Mouse (Mus musculus) hindbrain, embryonic 15.5 days (tissue): ENCODE data around the gene Slc9c1. TPM values are rescaled to one million over a fixed set of nuclear protein-coding genes. Genes with fewer than 3 reads are reported as not detected.

Source experiments
- ATAC-seq: fragments of 200-750 bp; cut with Nextera tagmentation; 2 replicates; pipeline ENCODE4 v1.8.0; 2017; ENCODE audit warnings: low read depth, moderate number of reproducible peaks, moderate TSS enrichment; ENCODE audit not compliant: low FRiP score
- H3K27ac ChIP-seq: fragments of 300-500 bp; sonication (generic); replicated peaks from 2 replicates; pipeline ENCODE4 v1.5.1; 2015; ENCODE audit warnings: mild to moderate bottlenecking, inconsistent platforms
- H3K27me3 ChIP-seq: fragments of 300-500 bp; sonication (generic); 2 replicates; pipeline ENCODE4 v1.6.1; 2015; ENCODE audit warnings: control low read depth, inconsistent platforms
- H3K36me3 ChIP-seq: fragments of 300-500 bp; sonication (generic); 2 replicates; pipeline ENCODE4 v1.6.1; 2015; ENCODE audit warnings: control low read depth, inconsistent platforms
- H3K4me1 ChIP-seq: fragments of 300-500 bp; sonication (generic); replicated peaks from 2 replicates; pipeline ENCODE4 v1.6.1; 2015; ENCODE audit warnings: control low read depth, inconsistent platforms
- H3K4me2 ChIP-seq: fragments of 300-500 bp; sonication (generic); 2 replicates; pipeline ENCODE4 v1.6.1; 2015; ENCODE audit warnings: moderate library complexity, mild to moderate bottlenecking, inconsistent platforms
- H3K4me3 ChIP-seq: fragments of 300-500 bp; sonication (generic); 2 replicates; pipeline ENCODE4 v1.5.1; 2015; ENCODE audit warnings: mild to moderate bottlenecking, inconsistent platforms
- H3K9ac ChIP-seq: fragments of 300-500 bp; sonication (generic); 2 replicates; pipeline ENCODE4 v1.6.1; 2015; ENCODE audit warnings: inconsistent platforms
- H3K9me3 ChIP-seq: fragments of 300-500 bp; sonication (generic); 2 replicates; pipeline ENCODE4 v1.6.1; 2016; ENCODE audit warnings: control low read depth, inconsistent platforms
- WGBS: fragments of 180-500 bp; shearing (Covaris S2); methylation state at CpG from one replicate; pipeline ENCODE4 v1.1.7; 2015; 5-methylcytosine and 5-hydroxymethylcytosine counted together
- polyA plus RNA-seq: library from polyadenylated mRNA; unstranded; fragments of >200 nt; fragmentation: Nextera tagmentation; extraction: Ambion mirVana; gene quantifications from 2 replicates; pipeline ENCODE4 v1.2.1, GENCODE M21; 2015

The Slc9c1 gene
- polyA plus RNA-seq, 1 experiment from 2014 or later = not detected

- Histone ChIP-seq H3K27me3 (no peaks in the 10 kb centered on the region), H3K9ac (no peak overlapping the region), H3K9me3 (no peaks in the 10 kb centered on the region), H3K4me3 (no peak overlapping the region), H3K27ac (no peak overlapping the region), H3K4me2 (no peak overlapping the region), H3K36me3 (no peaks in the 10 kb centered on the region), H3K4me1 (no peaks in the 10 kb centered on the region)
- ATAC-seq = 0 out of 2 replicates have a peak, but pooled peaks have one; percentile 27
- 77% methylated on average over 8 of the region's 8 CpGs for WGBS
These were observed 94.5 kb downstream of the Slc9c1 start for GRCm38 (mm10) chr16:45629497-45630105.

- WGBS = 58% methylated on average over 5 of the region's 5 CpGs
- Histone ChIP-seq H3K4me2 (no peak overlapping the region), H3K36me3 (no peaks in the 10 kb centered on the region), H3K4me3 (no peak overlapping the region), H3K27ac (no peak overlapping the region), H3K9ac (no peak overlapping the region), H3K27me3 (no peaks in the 10 kb centered on the region), H3K9me3 (no peaks in the 10 kb centered on the region), H3K4me1 (no peaks in the 10 kb centered on the region)
- ATAC-seq = peak; percentile 85
These were observed 95.3 kb downstream of the Slc9c1 start for GRCm38 (mm10) chr16:45630347-45630960.

- 83% methylated on average over 4 of the region's 4 CpGs for WGBS
- H3K36me3 ChIP-seq = no peaks in the 10 kb centered on the region
- no peak for ATAC-seq
- no peak overlapping the region for H3K4me2 ChIP-seq
- no peak overlapping the region for H3K27ac ChIP-seq
- no peak overlapping the region for H3K9ac ChIP-seq
- H3K27me3 ChIP-seq = no peaks in the 10 kb centered on the region
- no peaks in the 10 kb centered on the region for H3K9me3 ChIP-seq
- H3K4me1 ChIP-seq = no peaks in the 10 kb centered on the region
- no peak overlapping the region for H3K4me3 ChIP-seq
These were observed 97.3 kb downstream of the Slc9c1 start for GRCm38 (mm10) chr16:45632420-45632819.

GRCm38 (mm10) chr16:45635826-45636225 is 100.7 kb downstream of the Slc9c1 start:
- 89% methylated on average over 2 of the region's 2 CpGs for WGBS
- Histone ChIP-seq H3K4me2 (no peak overlapping the region), H3K9me3 (no peaks in the 10 kb centered on the region), H3K4me3 (no peak overlapping the region), H3K4me1 (no peaks in the 10 kb centered on the region), H3K27me3 (no peaks in the 10 kb centered on the region), H3K36me3 (no peaks in the 10 kb centered on the region), H3K27ac (no peak overlapping the region), H3K9ac (no peak overlapping the region)
- ATAC-seq = no peak

- no peak overlapping the region for H3K27ac ChIP-seq
- no peak overlapping the region for H3K9ac ChIP-seq
- H3K36me3 ChIP-seq = no peaks in the 10 kb centered on the region
- H3K4me1 ChIP-seq = no peaks in the 10 kb centered on the region
- no peak overlapping the region for H3K4me3 ChIP-seq
- no peaks in the 10 kb centered on the region for H3K9me3 ChIP-seq
- no peak for ATAC-seq
- no peak overlapping the region for H3K4me2 ChIP-seq
- WGBS = 85% methylated on average over 10 of the region's 10 CpGs
- H3K27me3 ChIP-seq = no peaks in the 10 kb centered on the region
These were observed 105.1 kb downstream of the Slc9c1 start for GRCm38 (mm10) chr16:45640070-45640762.

GRCm38 (mm10) chr16:45641301-45641700 is 106.2 kb downstream of the Slc9c1 start:
- Histone ChIP-seq H3K4me3 (no peak overlapping the region), H3K27me3 (no peaks in the 10 kb centered on the region), H3K9me3 (no peaks in the 10 kb centered on the region), H3K36me3 (no peaks in the 10 kb centered on the region), H3K4me1 (no peaks in the 10 kb centered on the region), H3K27ac (no peak overlapping the region), H3K9ac (no peak overlapping the region), H3K4me2 (no peak overlapping the region)
- no peak for ATAC-seq
- 71% methylated on average over 3 of the region's 3 CpGs for WGBS

- WGBS = 92% methylated on average over 3 of the region's 3 CpGs
- Histone ChIP-seq H3K4me3 (no peak overlapping the region), H3K27ac (no peak overlapping the region), H3K4me1 (no peaks in the 10 kb centered on the region), H3K9me3 (no peaks in the 10 kb centered on the region), H3K9ac (no peak overlapping the region), H3K4me2 (no peak overlapping the region), H3K27me3 (no peaks in the 10 kb centered on the region), H3K36me3 (no peaks in the 10 kb centered on the region)
- ATAC-seq = no peak
These were observed 108.8 kb downstream of the Slc9c1 start for GRCm38 (mm10) chr16:45643944-45644343.

GRCm38 (mm10) chr16:45644380-45644779 is 109.3 kb downstream of the Slc9c1 start:
- Histone ChIP-seq H3K27me3 (no peaks in the 10 kb centered on the region), H3K27ac (no peak overlapping the region), H3K4me2 (no peak overlapping the region), H3K9ac (no peak overlapping the region), H3K36me3 (no peaks in the 10 kb centered on the region), H3K4me1 (no peaks in the 10 kb centered on the region), H3K9me3 (no peaks in the 10 kb centered on the region), H3K4me3 (no peak overlapping the region)
- no peak for ATAC-seq
- 72% methylated on average over 6 of the region's 6 CpGs for WGBS

GRCm38 (mm10) chr16:45651497-45651896 is 116.4 kb downstream of the Slc9c1 start:
- H3K4me3 ChIP-seq = no peak overlapping the region
- WGBS = 89% methylated on average over 2 of the region's 2 CpGs
- H3K4me1 ChIP-seq = 0 out of 2 replicates have a peak, but pooled peaks cover 6% of the 10 kb centered on the region
- H3K36me3 ChIP-seq = no peaks in the 10 kb centered on the region
- peaks cover 15% of the 10 kb centered on the region; the same call in 1 of the 2 replicates for H3K27me3 ChIP-seq
- H3K4me2 ChIP-seq = no peak overlapping the region
- no peaks in the 10 kb centered on the region for H3K9me3 ChIP-seq
- no peak overlapping the region for H3K9ac ChIP-seq
- no peak for ATAC-seq
- H3K27ac ChIP-seq = no peak overlapping the region

GRCm38 (mm10) chr16:45653009-45653933 is 118.2 kb downstream of the Slc9c1 start:
- no peak overlapping the region for H3K27ac ChIP-seq
- no peaks in the 10 kb centered on the region for H3K36me3 ChIP-seq
- 0 out of 2 replicates have a peak, but pooled peaks cover 6% of the 10 kb centered on the region for H3K4me1 ChIP-seq
- H3K4me2 ChIP-seq = peak overlapping the region; percentile 61
- no peak for ATAC-seq
- WGBS = 19% methylated on average over 17 of the region's 17 CpGs
- no peak overlapping the region for H3K9ac ChIP-seq
- peaks cover 15% of the 10 kb centered on the region; the same call in 1 of the 2 replicates for H3K27me3 ChIP-seq
- H3K9me3 ChIP-seq = no peaks in the 10 kb centered on the region
- H3K4me3 ChIP-seq = peak overlapping the region; percentile 35

GRCm38 (mm10) chr16:45653934-45654332 is 118.8 kb downstream of the Slc9c1 start, which contains the start of gene BC016579:
BC016579 (minus strand) TSS chr16:45654068.
- H3K27me3 ChIP-seq = peaks cover 15% of the 10 kb centered on the region; the same call in 1 of the 2 replicates
- H3K36me3 ChIP-seq = no peaks in the 10 kb centered on the region
- WGBS = 5% methylated on average over 20 of the region's 20 CpGs
- H3K4me3 ChIP-seq = peak within 1 kb of the TSS; percentile 35
- 0 out of 2 replicates have a peak, but pooled peaks cover 6% of the 10 kb centered on the region for H3K4me1 ChIP-seq
- H3K9ac ChIP-seq = no peak within 1 kb of the TSS; the same call in 1 of the 2 replicates
- H3K27ac ChIP-seq = no peak within 1 kb of the TSS
- H3K4me2 ChIP-seq = peak within 1 kb of the TSS; percentile 61
- H3K9me3 ChIP-seq = no peaks in the 10 kb centered on the region
- no peak; the same call in 1 of the 2 replicates for ATAC-seq
